Mouse (Mus musculus) testis, postnatal 10 days (tissue): ENCODE results near the gene Ip6k3.

Source experiments
- DNase-seq: peaks from one replicate; pipeline ENCODE4 v3.0.0; 2021; ENCODE audit warnings: low spot score

Ip6k3 gene

GRCm38 (mm10) chr17:27122701-27123100 is 44.9 kb downstream of the Ip6k3 start:
- DNase-seq = no peak

GRCm38 (mm10) chr17:27121781-27122180 is 45.8 kb downstream of the Ip6k3 start:
- DNase-seq = no peak

GRCm38 (mm10) chr17:27121266-27121665 is 46.3 kb downstream of the Ip6k3 start:
- DNase-seq = no peak

GRCm38 (mm10) chr17:27120561-27121024 is 47.0 kb downstream of the Ip6k3 start:
- DNase-seq = peak; percentile 90

- DNase-seq = no peak
Observed at GRCm38 (mm10) chr17:27119954-27120353, 47.6 kb downstream of the Ip6k3 start.

GRCm38 (mm10) chr17:27119540-27119895 is 48.1 kb downstream of the Ip6k3 start:
- no peak for DNase-seq

GRCm38 (mm10) chr17:27118676-27119539 is 48.7 kb downstream of the Ip6k3 start:
- no peak for DNase-seq

GRCm38 (mm10) chr17:27110072-27110471 is 57.5 kb downstream of the Ip6k3 start:
- DNase-seq = no peak

GRCm38 (mm10) chr17:27107936-27108335 is 59.7 kb downstream of the Ip6k3 start:
- DNase-seq = no peak

- DNase-seq = no peak
Observed at GRCm38 (mm10) chr17:27106745-27107144, 60.9 kb downstream of the Ip6k3 start.

GRCm38 (mm10) chr17:27105698-27106470 is 61.7 kb downstream of the Ip6k3 start:
- DNase-seq = no peak

- DNase-seq = no peak
Observed at GRCm38 (mm10) chr17:27101675-27102074, 65.9 kb downstream of the Ip6k3 start.

GRCm38 (mm10) chr17:27095690-27096089 is 71.9 kb downstream of the Ip6k3 start:
- DNase-seq = peak; percentile 77
